Mouse (Mus musculus) stomach, postnatal 0 days (tissue): ENCODE results near the gene Bcar3.

Experiments
- CTCF ChIP-seq: IDR thresholded peaks from 2 replicates; pipeline ENCODE4 v1.5.1; 2016; ENCODE audit warnings: antibody characterized with exemption, low read depth, mild to moderate bottlenecking, moderate library complexity
- EP300 ChIP-seq: optimal IDR thresholded peaks from 2 replicates; pipeline ENCODE3; 2016; ENCODE audit warnings: antibody characterized with exemption

GRCm38 (mm10) chr3:122506343-122506916 lies 212.5 kb downstream of the Bcar3 start:
- TF ChIP-seq EP300 (no peak), CTCF (no peak)
